Mouse (Mus musculus) liver, embryonic 16.5 days (tissue): ENCODE data around the gene Kcnq2. TPM values are rescaled to one million over a fixed set of nuclear protein-coding genes. Genes with fewer than 3 reads are reported as not detected.

Experiments used
- ATAC-seq: fragments of 200-750 bp; cut with Nextera tagmentation; 2 replicates; pipeline ENCODE4 v1.8.0; 2017; ENCODE audit warnings: low read depth, mild to moderate bottlenecking, moderate number of reproducible peaks, moderate library complexity
- H3K27ac ChIP-seq: fragments of 300-500 bp; sonication (generic); 2 replicates; pipeline ENCODE4 v1.5.1; 2014; ENCODE audit warnings: mild to moderate bottlenecking, low read length
- H3K27me3 ChIP-seq: fragments of 300-500 bp; sonication (generic); 2 replicates; pipeline ENCODE4 v1.6.1; 2014; ENCODE audit warnings: low read depth, low read length, mixed read lengths; ENCODE audit not compliant: control insufficient read depth, insufficient read depth
- H3K36me3 ChIP-seq: fragments of 300-500 bp; sonication (generic); 2 replicates; pipeline ENCODE4 v1.6.1; 2014; ENCODE audit warnings: mild to moderate bottlenecking; ENCODE audit not compliant: control insufficient read depth, insufficient read depth
- H3K4me1 ChIP-seq: fragments of 300-500 bp; sonication (generic); 2 replicates; pipeline ENCODE4 v1.6.1; 2014; ENCODE audit warnings: low read depth, low read length, mixed read lengths; ENCODE audit not compliant: control insufficient read depth
- H3K4me2 ChIP-seq: fragments of 300-500 bp; sonication (generic); 2 replicates; pipeline ENCODE4 v1.6.1; 2014; ENCODE audit warnings: low read depth, low read length, mixed read lengths
- H3K4me3 ChIP-seq: fragments of 300-500 bp; sonication (generic); 2 replicates; pipeline ENCODE4 v1.5.1; 2014; ENCODE audit warnings: low read depth, mild to moderate bottlenecking, low read length
- H3K9ac ChIP-seq: fragments of 300-500 bp; sonication (generic); 2 replicates; pipeline ENCODE4 v1.6.1; 2014; ENCODE audit warnings: low read depth, low read length
- H3K9me3 ChIP-seq: fragments of 300-500 bp; sonication (generic); replicated peaks from 2 replicates; pipeline ENCODE4 v1.6.1; 2016; ENCODE audit warnings: low read length; ENCODE audit not compliant: control insufficient read depth
- WGBS: fragments of 180-500 bp; shearing (Covaris S2); extraction: QIAGEN DNeasy Blood & Tissue Kit; methylation state at CpG from one replicate; pipeline ENCODE4 v1.1.7; 2014; ENCODE audit not compliant: insufficient replicate concordance; 5-methylcytosine and 5-hydroxymethylcytosine counted together
- polyA plus RNA-seq: library from polyadenylated mRNA; unstranded; fragments of >200 nt; fragmentation: Nextera tagmentation; extraction: Ambion mirVana; gene quantifications from 2 replicates; pipeline ENCODE4 v1.2.1, GENCODE M21; 2015

The Kcnq2 gene
- polyA plus RNA-seq, 1 experiment from 2014 or later, result 0.32 TPM

DNA sequence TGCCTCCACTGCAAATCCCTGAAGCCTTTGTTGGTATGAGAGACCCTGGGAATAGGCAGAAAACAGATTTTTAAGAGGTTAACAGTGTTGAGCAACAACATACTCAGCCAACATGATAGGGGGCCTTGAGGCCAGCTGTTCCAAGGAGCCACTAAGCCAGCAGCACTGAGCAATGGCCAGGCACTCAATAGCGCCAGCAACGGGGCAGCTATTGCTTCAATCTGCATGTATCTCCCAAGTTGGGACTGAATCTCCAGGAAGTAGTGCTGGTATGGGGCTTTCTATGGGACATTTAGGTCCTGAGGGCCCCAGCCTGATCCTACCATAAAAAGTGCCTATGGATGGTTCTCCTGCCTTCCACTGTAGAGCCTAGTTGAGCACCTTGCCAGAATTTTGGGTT lies 23.4 kb upstream of the Kcnq2 start:
- H3K27me3 ChIP-seq, result peaks cover 21% of the 10 kb centered on the region
- no peaks in the 10 kb centered on the region for H3K9me3 ChIP-seq
- WGBS, result 86% methylated on average over 2 of the region's 2 CpGs
- H3K36me3 ChIP-seq, result no peaks in the 10 kb centered on the region
- no peaks in the 10 kb centered on the region for H3K4me1 ChIP-seq
- no peak overlapping the region for H3K27ac ChIP-seq
- no peak overlapping the region for H3K4me3 ChIP-seq
- H3K9ac ChIP-seq, result no peak overlapping the region
- ATAC-seq, result no peak
- no peak overlapping the region for H3K4me2 ChIP-seq

GRCm38 (mm10) chr2:181157716-181158302 lies 22.7 kb upstream of the Kcnq2 start:
- no peak for ATAC-seq
- WGBS, result 43% methylated on average over 6 of the region's 6 CpGs
- peaks cover 21% of the 10 kb centered on the region for H3K27me3 ChIP-seq

GRCm38 (mm10) chr2:181157180-181157579 lies 22.1 kb upstream of the Kcnq2 start:
- Histone ChIP-seq H3K9ac (no peak overlapping the region), H3K4me1 (no peaks in the 10 kb centered on the region), H3K9me3 (no peaks in the 10 kb centered on the region), H3K36me3 (no peaks in the 10 kb centered on the region), H3K27ac (no peak overlapping the region), H3K4me3 (no peak overlapping the region), H3K4me2 (no peak overlapping the region), H3K27me3 (peaks cover 21% of the 10 kb centered on the region)
- 55% methylated on average over 4 of the region's 4 CpGs for WGBS
- ATAC-seq, result no peak

More at GRCm38 (mm10) chr2:181157716-181158302, 22.7 kb upstream of the Kcnq2 start:
- H3K27ac ChIP-seq, result no peak overlapping the region
- H3K4me2 ChIP-seq, result no peak overlapping the region
- no peak overlapping the region for H3K9ac ChIP-seq
- no peaks in the 10 kb centered on the region for H3K9me3 ChIP-seq
- H3K4me1 ChIP-seq, result no peaks in the 10 kb centered on the region
- H3K36me3 ChIP-seq, result no peaks in the 10 kb centered on the region
- no peak overlapping the region for H3K4me3 ChIP-seq

DNA sequence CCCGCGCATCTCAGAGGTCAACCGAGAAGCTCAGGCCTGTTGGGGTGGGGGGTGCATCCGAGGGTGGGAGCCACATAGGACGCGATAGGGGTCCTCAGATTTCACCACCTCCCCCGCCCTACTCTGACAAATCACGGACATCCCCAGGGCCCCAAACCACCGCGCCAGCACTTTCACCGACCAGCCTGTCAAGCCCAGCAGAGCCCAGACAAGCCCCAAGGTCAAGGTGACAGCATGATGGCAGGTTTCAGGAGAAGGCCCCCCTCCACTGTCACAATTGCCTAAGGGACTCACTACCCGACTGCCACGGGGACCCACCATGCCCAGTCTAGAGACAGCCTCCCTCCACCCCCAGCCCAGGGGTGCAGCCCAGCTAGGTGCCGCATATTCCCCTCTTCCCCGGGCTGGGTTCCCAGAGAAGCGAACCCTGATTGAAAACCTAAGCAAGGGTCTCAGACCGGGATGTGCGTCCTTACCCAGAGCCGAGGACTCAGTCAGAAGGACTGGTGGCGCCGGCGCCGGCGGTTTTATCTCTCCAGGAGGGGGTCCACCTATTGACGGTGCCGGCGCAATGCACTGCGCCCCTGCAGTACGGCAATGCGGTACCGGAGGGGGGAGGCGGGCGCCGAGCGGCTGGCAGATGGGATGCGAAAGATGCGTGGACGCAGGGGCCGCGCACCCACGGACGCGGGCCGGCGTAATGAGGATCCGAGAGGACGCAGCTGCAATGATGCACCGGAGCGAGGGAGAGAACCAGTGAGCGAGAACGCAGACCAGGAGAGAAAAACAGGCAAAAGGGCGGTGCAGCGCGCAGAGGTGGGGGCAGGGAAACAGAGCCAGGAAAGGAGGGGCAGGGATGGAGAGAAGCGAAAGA lies 21.4 kb upstream of the Kcnq2 start, which contains the start of gene Eef1a2:
TSS of gene Eef1a2 (minus strand) at position 767 of the 874 bp plus-strand sequence.
- peaks cover 21% of the 10 kb centered on the region for H3K27me3 ChIP-seq
- ATAC-seq, result no peak
- no peaks in the 10 kb centered on the region for H3K9me3 ChIP-seq
- H3K4me2 ChIP-seq, result no peak within 1 kb of the TSS
- no peak within 1 kb of the TSS for H3K27ac ChIP-seq
- no peaks in the 10 kb centered on the region for H3K4me1 ChIP-seq
- no peak within 1 kb of the TSS for H3K9ac ChIP-seq
- H3K4me3 ChIP-seq, result no peak within 1 kb of the TSS
- no peaks in the 10 kb centered on the region for H3K36me3 ChIP-seq
- 5% methylated on average over 55 of the region's 55 CpGs for WGBS

- no peaks in the 10 kb centered on the region for H3K36me3 ChIP-seq
- ATAC-seq, result no peak
- no peaks in the 10 kb centered on the region for H3K9me3 ChIP-seq
- H3K4me3 ChIP-seq, result no peak overlapping the region
- no peak overlapping the region for H3K9ac ChIP-seq
- H3K4me1 ChIP-seq, result no peaks in the 10 kb centered on the region
- WGBS, result 40% methylated on average over 4 of the region's 4 CpGs
- H3K4me2 ChIP-seq, result no peak overlapping the region
- H3K27ac ChIP-seq, result no peak overlapping the region
- H3K27me3 ChIP-seq, result peaks cover 21% of the 10 kb centered on the region
These were observed 20.7 kb upstream of the Kcnq2 start for GRCm38 (mm10) chr2:181155801-181156200.

- no peak overlapping the region for H3K4me3 ChIP-seq
- no peaks in the 10 kb centered on the region for H3K9me3 ChIP-seq
- no peak for ATAC-seq
- H3K36me3 ChIP-seq, result no peaks in the 10 kb centered on the region
- H3K27me3 ChIP-seq, result peaks cover 21% of the 10 kb centered on the region
- no peak overlapping the region for H3K4me2 ChIP-seq
- no peak overlapping the region for H3K9ac ChIP-seq
- WGBS, result 40% methylated on average over 8 of the region's 8 CpGs
- H3K27ac ChIP-seq, result no peak overlapping the region
- no peaks in the 10 kb centered on the region for H3K4me1 ChIP-seq
These were observed 19.8 kb upstream of the Kcnq2 start for GRCm38 (mm10) chr2:181154831-181155415.

DNA sequence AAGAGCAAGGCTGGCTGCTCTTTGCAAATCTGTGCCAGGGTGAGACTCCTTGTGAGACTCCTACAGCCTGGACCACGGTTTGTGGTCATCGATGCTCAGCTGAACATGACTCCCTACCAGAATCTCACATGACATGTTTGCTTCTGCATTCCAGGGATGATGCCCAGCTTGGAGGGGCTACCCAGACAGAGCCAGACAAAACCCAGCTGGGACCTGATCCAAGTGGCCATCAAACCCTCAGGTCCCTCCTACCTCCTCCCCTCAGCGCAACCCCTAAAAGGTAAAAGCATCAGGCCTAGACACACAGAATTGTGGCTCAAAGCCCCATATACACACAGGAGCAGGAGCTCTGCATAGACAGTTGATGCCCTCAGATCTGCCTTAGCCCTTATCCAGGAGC lies 19.3 kb upstream of the Kcnq2 start:
- 61% methylated on average over 3 of the region's 3 CpGs for WGBS
- ATAC-seq, result no peak
- peaks cover 25% of the 10 kb centered on the region for H3K27me3 ChIP-seq

GRCm38 (mm10) chr2:181153837-181154236 lies 18.7 kb upstream of the Kcnq2 start:
- Histone ChIP-seq H3K27ac (no peak overlapping the region), H3K4me1 (no peaks in the 10 kb centered on the region), H3K9me3 (no peaks in the 10 kb centered on the region), H3K27me3 (peaks cover 30% of the 10 kb centered on the region), H3K36me3 (no peaks in the 10 kb centered on the region), H3K4me3 (no peak overlapping the region), H3K9ac (no peak overlapping the region), H3K4me2 (no peak overlapping the region)
- whole genome bisulfite sequencing, result 4% methylated on average over 1 of the region's 1 CpGs
- ATAC-seq, result no peak

More for the DNA sequence above, 19.3 kb upstream of the Kcnq2 start:
- Histone ChIP-seq H3K27ac (no peak overlapping the region), H3K4me3 (no peak overlapping the region), H3K4me1 (no peaks in the 10 kb centered on the region), H3K36me3 (no peaks in the 10 kb centered on the region), H3K4me2 (no peak overlapping the region), H3K9me3 (no peaks in the 10 kb centered on the region), H3K9ac (no peak overlapping the region)

- Histone ChIP-seq H3K4me1 (no peaks in the 10 kb centered on the region), H3K9me3 (no peaks in the 10 kb centered on the region), H3K27ac (no peak overlapping the region), H3K27me3 (peaks cover 36% of the 10 kb centered on the region), H3K36me3 (no peaks in the 10 kb centered on the region), H3K4me3 (no peak overlapping the region), H3K4me2 (no peak overlapping the region), H3K9ac (no peak overlapping the region)
- ATAC-seq, result no peak
- 38% methylated on average over 1 of the region's 1 CpGs for WGBS
These were observed 18.0 kb upstream of the Kcnq2 start for GRCm38 (mm10) chr2:181153131-181153530.
